Comparison of ENCODE assay signal across 8 mouse cellular contexts in genomic region chr10:106585476-106586080, GRCm38 (mm10).
A peak's percentile ranks its signal among the peaks of the same experiment; 100 is the strongest.
DNase-seq lines count a peak whose midpoint lies in the region; ATAC-seq lines count a peak whose summit lies in the region.

No protein-coding gene starts in this region.

- no peak for DNase-seq in frontal cortex, postnatal 10 days (ENCODE audit: low spot score in 2 of 2)
- peak; percentile 9 for DNase-seq in urinary bladder, postnatal 25 days (ENCODE audit: low spot score)
- DNase-seq in urinary bladder, postnatal 10 days (ENCODE audit: low spot score), result no peak
- peak; percentile 11 to 17 for DNase-seq in kidney, postnatal 36 days
- no peak for DNase-seq in gastrocnemius, postnatal 4 days (ENCODE audit: low spot score in 2 of 2)

- ATAC-seq in frontal cortex, adult (ENCODE audit: low TSS enrichment), result peak; percentile 73
- peak; percentile 83 for ATAC-seq in forebrain, embryonic 12.5 days (ENCODE audit: low FRiP score)
- peak; percentile 84 for ATAC-seq in midbrain, embryonic 16.5 days

- H3K4me3 ChIP-seq in forebrain, embryonic 12.5 days (replicated peaks), result no peak overlapping the region
- H3K4me3 ChIP-seq in midbrain, embryonic 16.5 days (ENCODE audit: low read depth, low read length), result no peak overlapping the region

- 5% methylated on average over 4 of the region's 4 CpGs for WGBS in forebrain, embryonic 12.5 days
- 4% methylated on average over 4 of the region's 4 CpGs for WGBS in midbrain, embryonic 16.5 days

- H3K4me2 ChIP-seq in forebrain, embryonic 12.5 days, result no peak overlapping the region
- no peak overlapping the region for H3K4me2 ChIP-seq in midbrain, embryonic 16.5 days (ENCODE audit: low read length)

- no peak overlapping the region for H3K27ac ChIP-seq in forebrain, embryonic 12.5 days
- H3K27ac ChIP-seq in midbrain, embryonic 16.5 days (ENCODE audit: low read length), result no peak overlapping the region

- no peaks in the 10 kb centered on the region for H3K36me3 ChIP-seq in forebrain, embryonic 12.5 days (replicated peaks)
- H3K36me3 ChIP-seq in midbrain, embryonic 16.5 days (ENCODE audit: control insufficient read depth, insufficient read depth, low read length), result no peaks in the 10 kb centered on the region

- no peaks in the 10 kb centered on the region for H3K4me1 ChIP-seq in forebrain, embryonic 12.5 days
- H3K4me1 ChIP-seq in midbrain, embryonic 16.5 days (ENCODE audit: control insufficient read depth, insufficient read depth, low read length), result no peaks in the 10 kb centered on the region

- no peaks in the 10 kb centered on the region for H3K9me3 ChIP-seq in forebrain, embryonic 12.5 days
- H3K9me3 ChIP-seq in midbrain, embryonic 16.5 days (replicated peaks; ENCODE audit: control insufficient read depth, low read length, poor library complexity, severe bottlenecking), result no peaks in the 10 kb centered on the region

- H3K27me3 ChIP-seq in forebrain, embryonic 12.5 days, result no peaks in the 10 kb centered on the region
- H3K27me3 ChIP-seq in midbrain, embryonic 16.5 days (ENCODE audit: control insufficient read depth, insufficient read depth, low read depth, low read length), result no peaks in the 10 kb centered on the region

- no peak overlapping the region for H3K9ac ChIP-seq in forebrain, embryonic 12.5 days
- H3K9ac ChIP-seq in midbrain, embryonic 16.5 days (ENCODE audit: low read depth, low read length), result no peak overlapping the region

Comparison
In these comparisons a context has a peak if more than half of its experiments do, and no peak if none do; other contexts are left out.
1. DNase-seq: peak in urinary bladder, postnatal 25 days (single experiment) and kidney, postnatal 36 days (2 of 2); none in frontal cortex, postnatal 10 days (0 of 2), urinary bladder, postnatal 10 days (single experiment) and gastrocnemius, postnatal 4 days (0 of 2).
2. Peak in every context shown above with its lines, with median percentiles within 50 percentile points of each other: ATAC-seq.